Mouse (Mus musculus) heart, embryonic 14.5 days (tissue): Measurements from ENCODE around the gene Lamc3. TPM values are rescaled to one million over a fixed set of nuclear protein-coding genes. Genes with fewer than 3 reads are reported as not detected.

ENCODE experiments used
- ATAC-seq: fragments of 200-750 bp; cut with Nextera tagmentation; 2 replicates; pipeline ENCODE4 v1.8.0; 2017; ENCODE audit warnings: low read depth, moderate TSS enrichment; ENCODE audit not compliant: insufficient number of reproducible peaks, insufficient read depth, low FRiP score
- H3K27ac ChIP-seq, 2 experiments: fragments of 200-500 bp in 1 of 2; fragments of 300-500 bp in 1 of 2; sonication (generic) in 1 of 2; replicated peaks in 1 of 2; 2 replicates each; pipeline ENCODE4 v1.5.1; 2012 to 2014; ENCODE audit warnings: low read depth in 2 of 2, low read length in 2 of 2, control low read depth in 1 of 2, mild to moderate bottlenecking in 1 of 2, mixed read lengths in 1 of 2; ENCODE audit not compliant: control insufficient read depth in 1 of 2, insufficient read depth in 1 of 2
- H3K27me3 ChIP-seq: fragments of 300-500 bp; sonication (generic); 2 replicates; pipeline ENCODE4 v1.6.1; 2014; ENCODE audit warnings: mild to moderate bottlenecking, low read length, control low read depth; ENCODE audit not compliant: control insufficient read depth, insufficient read depth
- H3K36me3 ChIP-seq: fragments of 300-500 bp; sonication (generic); 2 replicates; pipeline ENCODE4 v1.6.1; 2014; ENCODE audit warnings: mild to moderate bottlenecking, control low read depth, low read length, mixed read lengths; ENCODE audit not compliant: control insufficient read depth, insufficient read depth
- H3K4me1 ChIP-seq, 2 experiments: fragments of 200-500 bp in 1 of 2; fragments of 300-500 bp in 1 of 2; sonication (generic) in 1 of 2; 2 replicates each; pipeline ENCODE4 v1.6.1; 2012 to 2014; ENCODE audit warnings: low read length in 2 of 2, control low read depth in 1 of 2, mixed read lengths in 1 of 2; ENCODE audit not compliant: control insufficient read depth in 2 of 2, insufficient read depth in 2 of 2
- H3K4me2 ChIP-seq: fragments of 300-500 bp; sonication (generic); 2 replicates; pipeline ENCODE4 v1.6.1; 2014; ENCODE audit warnings: mild to moderate bottlenecking, low read length
- H3K4me3 ChIP-seq, 2 experiments: fragments of 200-500 bp in 1 of 2; fragments of 300-500 bp in 1 of 2; sonication (generic) in 1 of 2; 2 replicates each; pipeline ENCODE4 v1.5.1; 2012 to 2014; ENCODE audit warnings: low read length in 2 of 2, mild to moderate bottlenecking in 2 of 2, control low read depth in 1 of 2, low read depth in 1 of 2, moderate library complexity in 1 of 2; ENCODE audit not compliant: control insufficient read depth in 1 of 2, insufficient read depth in 1 of 2
- H3K9ac ChIP-seq: fragments of 300-500 bp; sonication (generic); 2 replicates; pipeline ENCODE4 v1.6.1; 2014; ENCODE audit warnings: mild to moderate bottlenecking, low read length
- H3K9me3 ChIP-seq: fragments of 300-500 bp; sonication (generic); 2 replicates; pipeline ENCODE4 v1.6.1; 2016; ENCODE audit warnings: low read length, control low read depth; ENCODE audit not compliant: control insufficient read depth
- WGBS: fragments of 180-500 bp; shearing (Covaris S2); extraction: QIAGEN DNeasy Blood & Tissue Kit; methylation state at CpG from one replicate; pipeline ENCODE4 v1.1.7; 2014; 5-methylcytosine and 5-hydroxymethylcytosine counted together
- polyA plus RNA-seq: library from polyadenylated mRNA; unstranded; fragments of >200 nt; fragmentation: Nextera tagmentation; extraction: Ambion mirVana; gene quantifications from 2 replicates; pipeline ENCODE4 v1.2.1, GENCODE M21; 2014

Gene Lamc3
- polyA plus RNA-seq, 1 experiment from 2014 or later, result 0.24 TPM

DNA sequence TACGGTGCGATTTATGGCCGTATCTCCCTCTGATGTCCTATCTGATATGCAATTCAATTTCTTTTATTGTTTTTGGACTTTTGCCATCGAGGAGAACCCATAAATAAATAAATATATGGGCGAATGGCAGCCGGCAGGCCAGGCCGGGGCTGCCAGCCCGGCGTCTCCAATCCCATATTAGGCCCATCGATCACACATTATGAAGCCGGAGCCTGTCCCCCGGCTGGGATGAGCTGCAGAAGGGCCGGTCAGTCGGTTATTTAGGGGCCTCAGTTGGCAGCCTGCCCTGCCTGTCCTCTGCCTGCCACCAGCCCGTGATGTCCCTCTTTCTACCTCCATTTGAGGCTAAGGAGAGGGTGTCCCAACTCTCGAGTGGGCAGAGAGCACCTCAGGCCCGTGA, 8.5 kb upstream of the Lamc3 start:
- 67% methylated on average over 17 of the region's 17 CpGs for WGBS
- H3K27me3 ChIP-seq, result peaks cover 75% of the 10 kb centered on the region
- no peak overlapping the region for H3K4me3 ChIP-seq
- no peak overlapping the region for H3K4me2 ChIP-seq
- H3K36me3 ChIP-seq, result no peaks in the 10 kb centered on the region
- no peaks in the 10 kb centered on the region for H3K9me3 ChIP-seq
- no peak overlapping the region for H3K27ac ChIP-seq
- peaks cover 0 to 3% of the 10 kb centered on the region in 2 experiments; a peak in 2 of 4 replicates for H3K4me1 ChIP-seq
- no peak overlapping the region for H3K9ac ChIP-seq
- no peak for ATAC-seq

DNA sequence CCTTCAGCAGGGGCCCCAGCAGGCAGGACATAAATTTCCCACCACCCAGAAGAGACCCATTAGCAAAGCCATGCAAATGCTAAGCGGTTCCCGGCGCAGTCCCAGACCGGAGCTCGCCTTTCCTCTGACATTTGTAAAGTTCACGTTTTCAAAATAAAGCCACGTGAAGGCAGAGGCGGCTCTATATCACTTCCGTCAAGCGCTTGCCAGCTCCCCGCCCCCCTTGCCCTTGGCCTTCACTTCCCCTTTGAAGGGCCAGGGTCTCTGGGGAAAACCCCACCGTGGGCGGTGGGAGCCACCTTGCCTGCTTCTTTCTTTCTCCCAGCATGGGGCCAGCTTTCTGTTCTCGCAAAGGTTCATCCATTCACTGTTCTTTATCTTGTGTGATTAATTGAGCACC, 6.2 kb upstream of the Lamc3 start:
- 7% methylated on average over 14 of the region's 14 CpGs for WGBS
- Histone ChIP-seq H3K4me1 (peaks cover 0 to 3% of the 10 kb centered on the region in 2 experiments; a peak in 2 of 4 replicates), H3K27ac (no peak overlapping the region), H3K9me3 (no peaks in the 10 kb centered on the region), H3K27me3 (peaks cover 81% of the 10 kb centered on the region), H3K4me3 (no peak overlapping the region), H3K36me3 (no peaks in the 10 kb centered on the region), H3K9ac (no peak overlapping the region), H3K4me2 (no peak overlapping the region)
- ATAC-seq, result no peak

DNA sequence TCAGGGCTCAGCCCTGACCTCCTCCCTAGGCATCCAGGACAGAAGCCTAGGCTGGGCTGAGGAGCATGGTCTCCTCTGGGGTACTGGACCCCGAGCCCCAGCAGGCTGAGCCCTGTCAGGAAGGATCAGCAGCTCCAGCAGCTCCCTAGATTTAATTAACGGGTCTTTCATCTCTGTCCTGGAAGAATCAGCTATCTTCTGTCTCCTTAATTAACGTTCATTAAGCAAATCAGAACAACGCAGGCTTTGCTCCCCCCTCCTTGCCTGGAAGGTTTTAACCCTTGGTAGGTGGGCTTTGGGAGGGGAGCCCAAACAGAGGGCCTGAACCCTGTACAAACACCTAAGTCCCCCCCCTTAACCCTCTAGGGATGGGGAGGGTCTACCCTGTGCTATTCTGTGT, 4.0 kb upstream of the Lamc3 start:
- no peak overlapping the region for H3K27ac ChIP-seq
- H3K4me2 ChIP-seq, result no peak overlapping the region
- peaks cover 89% of the 10 kb centered on the region for H3K27me3 ChIP-seq
- H3K9ac ChIP-seq, result no peak overlapping the region
- 22% methylated on average over 4 of the region's 4 CpGs for WGBS
- ATAC-seq, result no peak
- peaks cover 0 to 3% of the 10 kb centered on the region in 2 experiments; a peak in 2 of 4 replicates for H3K4me1 ChIP-seq
- H3K9me3 ChIP-seq, result no peaks in the 10 kb centered on the region
- no peaks in the 10 kb centered on the region for H3K36me3 ChIP-seq
- H3K4me3 ChIP-seq, result no peak overlapping the region

GRCm38 (mm10) chr2:31884806-31885205, 2.3 kb upstream of the Lamc3 start:
- no peak for ATAC-seq
- Histone ChIP-seq H3K4me1 (peaks cover 0 to 3% of the 10 kb centered on the region in 2 experiments; a peak in 2 of 4 replicates), H3K4me2 (no peak overlapping the region), H3K9ac (no peak overlapping the region), H3K27me3 (peaks cover 95% of the 10 kb centered on the region), H3K4me3 (no peak overlapping the region), H3K36me3 (no peaks in the 10 kb centered on the region), H3K9me3 (no peaks in the 10 kb centered on the region), H3K27ac (no peak overlapping the region)
- 13% methylated on average over 6 of the region's 6 CpGs for WGBS

DNA sequence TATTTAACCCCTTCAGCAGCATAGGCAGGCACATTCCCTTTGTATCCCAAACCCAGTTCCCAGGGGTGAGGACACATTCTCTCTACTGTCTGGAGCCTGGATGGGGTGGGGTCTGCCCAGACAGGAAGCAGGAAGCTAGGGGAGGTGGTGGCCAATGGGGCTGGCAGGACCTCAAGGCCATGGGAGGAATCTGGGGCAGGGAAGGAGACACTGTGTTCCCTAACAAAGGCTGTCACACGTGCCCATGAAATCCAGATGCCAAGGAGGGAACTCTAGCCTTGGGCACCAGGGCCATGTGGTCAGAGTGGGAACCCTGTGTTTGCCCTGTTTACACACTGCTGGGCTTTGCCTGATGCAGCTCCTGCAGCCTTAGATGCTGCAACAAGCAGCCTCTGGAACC, 1.8 kb downstream of the Lamc3 start:
- Histone ChIP-seq H3K9ac (no peak overlapping the region), H3K4me2 (no peak overlapping the region), H3K27ac (no peak overlapping the region), H3K27me3 (peaks cover 61% of the 10 kb centered on the region), H3K4me3 (no peak overlapping the region), H3K36me3 (no peaks in the 10 kb centered on the region), H3K9me3 (no peaks in the 10 kb centered on the region), H3K4me1 (no peaks in the 10 kb centered on the region; a peak in 1 of 4 replicates)
- WGBS, result 50% methylated on average over 1 of the region's 1 CpGs
- ATAC-seq, result no peak

DNA sequence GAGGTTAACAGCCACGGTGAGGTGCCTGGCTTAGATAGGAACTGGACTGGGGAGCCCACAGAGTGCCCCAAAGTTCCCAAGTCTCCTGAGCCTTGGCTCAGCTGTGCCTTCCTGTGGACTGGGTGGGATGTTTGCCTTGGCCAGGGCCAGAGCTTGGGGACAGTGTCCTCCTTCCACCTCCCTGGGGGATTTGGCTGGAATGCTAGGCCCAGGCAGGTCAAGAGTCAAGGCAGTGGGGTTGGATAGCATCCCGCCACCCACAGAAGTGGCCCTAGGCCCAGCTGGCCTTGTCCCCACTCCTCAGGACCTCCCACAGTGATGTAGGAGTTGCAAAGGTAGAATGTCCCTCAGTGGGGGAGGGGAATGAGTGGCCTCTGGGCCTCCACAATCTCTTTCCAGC, 4.1 kb downstream of the Lamc3 start:
- 71% methylated on average over 2 of the region's 2 CpGs for WGBS
- peaks cover 39% of the 10 kb centered on the region for H3K27me3 ChIP-seq
- H3K9ac ChIP-seq, result no peak overlapping the region
- no peak overlapping the region for H3K4me3 ChIP-seq
- no peaks in the 10 kb centered on the region for H3K36me3 ChIP-seq
- no peak for ATAC-seq
- H3K9me3 ChIP-seq, result no peaks in the 10 kb centered on the region
- no peaks in the 10 kb centered on the region; a peak in 1 of 4 replicates for H3K4me1 ChIP-seq
- no peak overlapping the region for H3K27ac ChIP-seq
- no peak overlapping the region for H3K4me2 ChIP-seq

GRCm38 (mm10) chr2:31893110-31893669, 6.1 kb downstream of the Lamc3 start:
- Histone ChIP-seq H3K9me3 (no peaks in the 10 kb centered on the region), H3K36me3 (no peaks in the 10 kb centered on the region), H3K27ac (no peak overlapping the region), H3K9ac (no peak overlapping the region), H3K4me2 (no peak overlapping the region), H3K4me3 (no peak overlapping the region), H3K4me1 (peaks cover 0 to 2% of the 10 kb centered on the region in 2 experiments; a peak in 1 of 4 replicates), H3K27me3 (peaks cover 20% of the 10 kb centered on the region)
- no peak for ATAC-seq
- 64% methylated on average over 10 of the region's 10 CpGs for WGBS
